Mouse (Mus musculus): ENCODE results near the gene Ptprd.

GRCm38 (mm10) chr4:76913532-76914150 lies 1298.1 kb downstream of the Ptprd start:
- no peak for TF ChIP-seq CTCF (IDR thresholded peaks at IDR 0.05; ENCODE audit: low read depth)
- TF ChIP-seq EP300 (optimal IDR thresholded peaks at IDR 0.05): no peak

Measured in stomach, postnatal 0 days (tissue).